Mouse (Mus musculus): Measurements from ENCODE around the gene Tex11. TPM values are rescaled to one million over a fixed set of nuclear protein-coding genes. Genes with fewer than 3 reads are reported as not detected.

Tex11 gene
- polyA plus RNA-seq, 1 experiment from 2014 or later = not detected

GRCm38 (mm10) chrX:100811129-100811528 lies 248.3 kb downstream of the Tex11 start:
- Histone ChIP-seq H3K27ac (replicated peaks) (no peak overlapping the region), H3K27me3 (ENCODE audit: low read depth, poor library complexity, severe bottlenecking) (peaks cover 80% of the 10 kb centered on the region), H3K36me3 (peaks cover 99% of the 10 kb centered on the region), H3K4me3 (no peak overlapping the region), H3K4me1 (no peaks in the 10 kb centered on the region), H3K9me3 (replicated peaks) (no peaks in the 10 kb centered on the region)
- no peak for DNase-seq (ENCODE audit: low spot score)
- 95% methylated on average over 4 of the region's 4 CpGs for WGBS

- H3K4me1 ChIP-seq = no peaks in the 10 kb centered on the region; the same call in 1 of the 2 replicates
- peaks cover 79% of the 10 kb centered on the region for H3K27me3 ChIP-seq (ENCODE audit: low read depth, poor library complexity, severe bottlenecking)
- no peaks in the 10 kb centered on the region for H3K9me3 ChIP-seq (replicated peaks)
- peaks cover 71% of the 10 kb centered on the region for H3K36me3 ChIP-seq
- DNase-seq (ENCODE audit: low spot score) = no peak
- no peak overlapping the region for H3K27ac ChIP-seq (replicated peaks)
- H3K4me3 ChIP-seq = no peak overlapping the region
- WGBS = 72% methylated on average over 6 of the region's 6 CpGs
These were observed 257.4 kb downstream of the Tex11 start for GRCm38 (mm10) chrX:100802034-100802433.

GRCm38 (mm10) chrX:100800643-100801042 lies 258.8 kb downstream of the Tex11 start:
- DNase-seq (ENCODE audit: low spot score) = no peak
- Histone ChIP-seq H3K36me3 (peaks cover 65% of the 10 kb centered on the region), H3K9me3 (replicated peaks) (no peaks in the 10 kb centered on the region), H3K27me3 (ENCODE audit: low read depth, poor library complexity, severe bottlenecking) (peaks cover 82% of the 10 kb centered on the region), H3K4me1 (peaks cover under 1% of the 10 kb centered on the region; the same call in 1 of the 2 replicates), H3K4me3 (no peak overlapping the region), H3K27ac (replicated peaks) (no peak overlapping the region)
- WGBS = 47% methylated on average over 2 of the region's 2 CpGs

GRCm38 (mm10) chrX:100797851-100798527 lies 261.5 kb downstream of the Tex11 start:
- peaks cover 10% of the 10 kb centered on the region; the same call in 1 of the 2 replicates for H3K4me1 ChIP-seq
- WGBS = 83% methylated on average over 7 of the region's 7 CpGs
- no peaks in the 10 kb centered on the region for H3K9me3 ChIP-seq (replicated peaks)
- H3K36me3 ChIP-seq = peaks cover 49% of the 10 kb centered on the region
- peaks cover 88% of the 10 kb centered on the region for H3K27me3 ChIP-seq (ENCODE audit: low read depth, poor library complexity, severe bottlenecking)
- no peak overlapping the region for H3K27ac ChIP-seq (replicated peaks)
- no peak for DNase-seq (ENCODE audit: low spot score)
- H3K4me3 ChIP-seq = no peak overlapping the region

- Histone ChIP-seq H3K36me3 (peaks cover 47% of the 10 kb centered on the region), H3K4me1 (peaks cover 10% of the 10 kb centered on the region; the same call in 1 of the 2 replicates), H3K27ac (replicated peaks) (no peak overlapping the region), H3K27me3 (ENCODE audit: low read depth, poor library complexity, severe bottlenecking) (peaks cover 87% of the 10 kb centered on the region), H3K4me3 (no peak overlapping the region), H3K9me3 (replicated peaks) (no peaks in the 10 kb centered on the region)
- WGBS = 88% methylated on average over 4 of the region's 4 CpGs
- DNase-seq (ENCODE audit: low spot score) = no peak
These were observed 262.1 kb downstream of the Tex11 start for GRCm38 (mm10) chrX:100797370-100797769.

- WGBS = 89% methylated on average over 3 of the region's 3 CpGs
- Histone ChIP-seq H3K27me3 (ENCODE audit: low read depth, poor library complexity, severe bottlenecking) (peaks cover 84% of the 10 kb centered on the region), H3K4me3 (no peak overlapping the region), H3K36me3 (peaks cover 42% of the 10 kb centered on the region), H3K27ac (replicated peaks) (no peak overlapping the region), H3K4me1 (peaks cover 10% of the 10 kb centered on the region; the same call in 1 of the 2 replicates), H3K9me3 (replicated peaks) (no peaks in the 10 kb centered on the region)
- no peak for DNase-seq (ENCODE audit: low spot score)
These were observed 262.8 kb downstream of the Tex11 start for GRCm38 (mm10) chrX:100796741-100797090.

GRCm38 (mm10) chrX:100796041-100796740 lies 263.3 kb downstream of the Tex11 start:
- no peak overlapping the region for H3K4me3 ChIP-seq
- DNase-seq (ENCODE audit: low spot score) = no peak
- H3K36me3 ChIP-seq = peaks cover 42% of the 10 kb centered on the region
- H3K9me3 ChIP-seq (replicated peaks) = no peaks in the 10 kb centered on the region
- H3K27ac ChIP-seq (replicated peaks) = no peak overlapping the region
- H3K4me1 ChIP-seq = peaks cover 10% of the 10 kb centered on the region; the same call in 1 of the 2 replicates
- 90% methylated on average over 6 of the region's 6 CpGs for WGBS
- peaks cover 84% of the 10 kb centered on the region for H3K27me3 ChIP-seq (ENCODE audit: low read depth, poor library complexity, severe bottlenecking)

- Histone ChIP-seq H3K9me3 (replicated peaks) (no peaks in the 10 kb centered on the region), H3K4me3 (no peak overlapping the region)
- 93% methylated on average over 4 of the region's 4 CpGs for WGBS
These were observed 270.1 kb downstream of the Tex11 start for GRCm38 (mm10) chrX:100789322-100789721.

More at GRCm38 (mm10) chrX:100789322-100789721, 270.1 kb downstream of the Tex11 start:
- no peak for DNase-seq (ENCODE audit: low spot score)
- H3K27ac ChIP-seq (replicated peaks) = no peak overlapping the region
- peaks cover 36% of the 10 kb centered on the region for H3K36me3 ChIP-seq
- H3K4me1 ChIP-seq = no peaks in the 10 kb centered on the region
- peaks cover 49% of the 10 kb centered on the region for H3K27me3 ChIP-seq (ENCODE audit: low read depth, poor library complexity, severe bottlenecking)

Other genes with a start within 250 kb of the Tex11 start
- 0.50 and 0.86 TPM in 2 replicates for gene Slc7a3, start 26.4 kb upstream of the Tex11 start, polyA plus RNA-seq (2016; fragmentation: Nextera tagmentation; extraction: Ambion mirVana)
- gene Snx12, start 162.9 kb upstream of the Tex11 start, polyA plus RNA-seq (2016; fragmentation: Nextera tagmentation; extraction: Ambion mirVana) = 63.8 and 68.5 TPM in 2 replicates
- 1.1 and 1.7 TPM in 2 replicates for gene Foxo4, start 194.9 kb upstream of the Tex11 start, polyA plus RNA-seq (2016; fragmentation: Nextera tagmentation; extraction: Ambion mirVana)
- gene Gm614, start 204.3 kb upstream of the Tex11 start, polyA plus RNA-seq (2016; fragmentation: Nextera tagmentation; extraction: Ambion mirVana) = not detected in 2 replicates
- 3.0 and 4.1 TPM in 2 replicates for gene Il2rg, start 208.6 kb upstream of the Tex11 start, polyA plus RNA-seq (2016; fragmentation: Nextera tagmentation; extraction: Ambion mirVana)
- not detected in 2 replicates for gene Gm20489, start 209.4 kb upstream of the Tex11 start, polyA plus RNA-seq (2016; fragmentation: Nextera tagmentation; extraction: Ambion mirVana)
- 30.8 and 39.4 TPM in 2 replicates for gene Med12, start 214.4 kb upstream of the Tex11 start, polyA plus RNA-seq (2016; fragmentation: Nextera tagmentation; extraction: Ambion mirVana)
- gene Nlgn3, start 239.5 kb upstream of the Tex11 start, polyA plus RNA-seq (2016; fragmentation: Nextera tagmentation; extraction: Ambion mirVana) = 7.8 and 15.6 TPM in 2 replicates

Measured in midbrain, embryonic 10.5 days (tissue).